Mouse (Mus musculus): ENCODE measurements at regions not wholly inside any gene's neighbourhood (a gene's known extent, or its start where the extent isn't known, plus 50 kb on each side); places are given as distances from the start of the nearest gene placed in this dataset.

- Histone ChIP-seq H3K36me3 (no peaks in the 10 kb centered on the region), H3K27ac (no peak overlapping the region), H3K9me3 (no peaks in the 10 kb centered on the region), H3K27me3 (ENCODE audit: insufficient read depth, poor library complexity, severe bottlenecking) (no peaks in the 10 kb centered on the region), H3K4me1 (replicated peaks) (0 out of 2 replicates have a peak, but pooled peaks cover 4% of the 10 kb centered on the region), H3K4me3 (no peak overlapping the region)
- DNase-seq (ENCODE audit: low spot score) = no peak
These were observed 301.2 kb upstream of the Chl1 start for GRCm38 (mm10) chr6:103209202-103209601.

GRCm38 (mm10) chr6:103213160-103213559 lies 297.2 kb upstream of the Chl1 start:
- Histone ChIP-seq H3K36me3 (no peaks in the 10 kb centered on the region), H3K4me1 (replicated peaks) (0 out of 2 replicates have a peak, but pooled peaks cover 4% of the 10 kb centered on the region), H3K4me3 (no peak overlapping the region), H3K27me3 (ENCODE audit: insufficient read depth, poor library complexity, severe bottlenecking) (no peaks in the 10 kb centered on the region), H3K27ac (no peak overlapping the region), H3K9me3 (no peaks in the 10 kb centered on the region)
- 63% methylated on average over 6 of the region's 6 CpGs for WGBS
- peak; percentile 38 for DNase-seq (ENCODE audit: low spot score)

DNA sequence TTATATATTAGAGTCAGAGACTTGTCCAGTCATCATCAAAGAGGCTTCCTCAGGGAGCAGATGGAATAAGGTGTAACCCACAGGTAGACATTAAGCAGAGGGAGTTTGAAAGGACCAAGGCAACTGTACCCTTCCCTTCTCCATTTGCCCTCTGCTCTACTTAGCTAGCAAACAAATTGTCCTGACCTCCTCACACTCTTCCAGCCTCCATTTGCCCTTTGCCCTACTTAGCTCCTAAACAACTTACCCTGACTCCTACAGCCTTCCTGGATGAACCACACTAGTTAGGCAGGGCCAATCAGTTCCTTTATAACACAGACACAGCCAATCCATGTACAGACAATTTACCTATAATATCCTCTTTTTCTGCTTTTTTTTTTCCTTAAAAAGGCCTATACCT lies 273.5 kb upstream of the Chl1 start:
- Histone ChIP-seq H3K36me3 (no peaks in the 10 kb centered on the region), H3K27ac (no peak overlapping the region), H3K27me3 (ENCODE audit: insufficient read depth, poor library complexity, severe bottlenecking) (no peaks in the 10 kb centered on the region), H3K4me3 (no peak overlapping the region), H3K4me1 (replicated peaks) (no peaks in the 10 kb centered on the region), H3K9me3 (no peaks in the 10 kb centered on the region)
- DNase-seq (ENCODE audit: low spot score) = no peak

DNA sequence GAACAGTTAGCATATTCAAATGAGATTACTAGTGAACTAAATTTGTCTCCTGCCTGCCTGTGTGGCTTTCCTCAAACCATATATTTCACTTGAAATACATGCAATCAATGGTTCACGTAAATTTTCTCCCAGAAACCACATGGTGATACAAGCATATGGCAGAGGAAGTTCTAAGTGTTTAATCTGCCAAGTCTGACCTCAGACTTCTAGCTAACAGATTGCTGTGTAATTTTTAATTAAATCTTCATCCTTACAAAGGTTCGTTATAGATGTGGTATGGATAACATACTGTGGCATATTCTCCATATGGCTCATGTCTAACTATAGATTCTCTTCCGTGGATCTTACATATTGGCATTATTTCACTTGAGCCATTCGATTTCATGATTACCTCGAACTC lies 241.4 kb upstream of the Chl1 start:
- Histone ChIP-seq H3K27ac (no peak overlapping the region), H3K27me3 (ENCODE audit: insufficient read depth, poor library complexity, severe bottlenecking) (no peaks in the 10 kb centered on the region), H3K36me3 (no peaks in the 10 kb centered on the region), H3K4me3 (no peak overlapping the region), H3K9me3 (no peaks in the 10 kb centered on the region), H3K4me1 (replicated peaks) (no peaks in the 10 kb centered on the region)
- WGBS = 88% methylated on average over 5 of the region's 5 CpGs
- DNase-seq (ENCODE audit: low spot score) = no peak

DNA sequence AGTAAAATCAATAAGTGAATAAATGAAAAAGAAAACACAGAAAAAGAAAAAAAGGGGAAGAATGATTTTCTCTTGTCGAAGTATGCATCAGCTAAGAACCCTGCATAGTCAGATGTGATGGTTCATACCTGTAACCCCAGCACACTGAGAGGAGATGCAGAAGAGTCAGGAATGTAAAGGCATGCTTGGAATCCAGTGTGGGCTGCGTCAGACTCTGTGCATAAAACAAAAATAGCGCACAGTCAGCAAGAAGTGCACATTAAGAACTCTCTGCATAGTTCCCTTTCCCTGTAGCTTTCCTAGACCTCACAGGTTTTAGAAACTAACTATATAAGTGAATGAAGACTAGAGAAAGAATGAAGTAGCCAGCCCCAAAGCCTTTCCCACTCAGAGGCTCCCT lies 238.2 kb upstream of the Chl1 start:
- Histone ChIP-seq H3K4me1 (replicated peaks) (no peaks in the 10 kb centered on the region), H3K4me3 (no peak overlapping the region), H3K27ac (no peak overlapping the region), H3K27me3 (ENCODE audit: insufficient read depth, poor library complexity, severe bottlenecking) (no peaks in the 10 kb centered on the region), H3K36me3 (no peaks in the 10 kb centered on the region), H3K9me3 (no peaks in the 10 kb centered on the region)
- 79% methylated on average over 3 of the region's 3 CpGs for whole genome bisulfite sequencing
- no peak for DNase-seq (ENCODE audit: low spot score)

- H3K27me3 ChIP-seq (ENCODE audit: insufficient read depth, poor library complexity, severe bottlenecking) = no peaks in the 10 kb centered on the region
- no peak overlapping the region for H3K4me3 ChIP-seq
- WGBS = 65% methylated on average over 4 of the region's 4 CpGs
- no peak for DNase-seq (ENCODE audit: low spot score)
- H3K36me3 ChIP-seq = no peaks in the 10 kb centered on the region
- H3K9me3 ChIP-seq = no peaks in the 10 kb centered on the region
- H3K27ac ChIP-seq = no peak overlapping the region
- no peaks in the 10 kb centered on the region for H3K4me1 ChIP-seq (replicated peaks)
These were observed 235.3 kb upstream of the Chl1 start for GRCm38 (mm10) chr6:103275071-103275470.

GRCm38 (mm10) chr6:103275476-103275875 lies 234.9 kb upstream of the Chl1 start:
- H3K4me1 ChIP-seq (replicated peaks) = no peaks in the 10 kb centered on the region
- no peaks in the 10 kb centered on the region for H3K36me3 ChIP-seq
- no peak overlapping the region for H3K27ac ChIP-seq
- H3K27me3 ChIP-seq (ENCODE audit: insufficient read depth, poor library complexity, severe bottlenecking) = no peaks in the 10 kb centered on the region
- DNase-seq (ENCODE audit: low spot score) = no peak
- no peak overlapping the region for H3K4me3 ChIP-seq
- H3K9me3 ChIP-seq = no peaks in the 10 kb centered on the region
- 29% methylated on average over 2 of the region's 2 CpGs for WGBS

DNA sequence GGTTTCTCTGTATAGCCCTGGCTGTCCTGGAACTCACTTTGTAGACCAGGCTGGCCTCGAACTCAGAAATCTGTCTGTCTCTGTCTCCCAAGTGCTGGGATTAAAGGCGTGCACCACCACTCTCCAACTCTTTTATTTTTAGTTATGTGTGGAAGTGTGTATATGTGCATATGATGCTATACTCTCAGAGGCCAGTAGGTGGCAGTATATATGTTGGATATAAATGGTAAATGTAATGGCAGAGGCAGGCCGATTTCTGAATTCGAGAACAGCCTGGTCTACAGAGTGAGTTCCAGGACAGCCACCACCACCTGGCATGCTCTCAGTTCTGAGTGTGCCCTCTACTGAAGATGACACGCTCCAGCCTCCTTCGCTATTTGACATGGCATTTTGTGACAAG lies 214.4 kb upstream of the Chl1 start:
- 83% methylated on average over 6 of the region's 6 CpGs for WGBS

DNA sequence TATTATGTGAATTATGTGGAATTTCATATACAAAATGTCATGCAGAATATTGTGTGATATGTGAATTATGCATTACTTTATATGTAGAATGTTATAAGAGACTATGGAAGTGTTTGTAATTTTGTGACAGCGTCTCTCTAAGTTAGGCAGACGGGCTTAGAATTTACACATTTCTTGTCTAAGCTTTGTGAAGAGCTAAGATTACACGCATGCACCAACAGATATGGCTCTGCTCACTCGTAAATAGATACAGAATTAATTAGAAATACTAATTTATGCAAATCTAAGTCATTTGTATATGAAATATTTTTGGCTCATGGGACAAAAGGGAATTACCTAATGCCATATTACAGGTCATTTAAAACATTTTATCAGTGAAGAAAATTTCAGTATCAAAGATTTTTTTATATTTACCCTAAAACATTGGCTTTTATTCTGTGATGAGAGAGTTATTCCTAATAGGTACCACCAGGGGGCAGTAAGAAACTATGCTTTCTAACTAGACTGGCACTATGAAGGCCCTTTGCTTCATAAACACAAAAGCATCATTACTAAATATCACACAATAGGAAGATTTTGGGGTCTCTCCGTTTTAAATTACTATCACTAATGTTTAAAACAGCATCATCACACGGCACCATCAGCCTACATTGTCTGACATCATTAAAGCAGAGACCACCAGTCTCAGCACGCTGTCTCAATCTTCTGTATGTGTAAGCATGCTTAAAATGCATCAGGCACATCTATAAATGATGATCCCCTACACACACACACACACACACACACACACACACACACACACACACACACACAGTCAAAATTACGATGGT lies 203.8 kb upstream of the Chl1 start:
- Histone ChIP-seq H3K36me3 (no peaks in the 10 kb centered on the region), H3K4me1 (replicated peaks) (no peaks in the 10 kb centered on the region; the same call in 1 of the 2 replicates), H3K9me3 (no peaks in the 10 kb centered on the region), H3K27ac (peak overlapping the region; percentile 18; the same call in 1 of the 2 replicates), H3K27me3 (ENCODE audit: insufficient read depth, poor library complexity, severe bottlenecking) (no peaks in the 10 kb centered on the region), H3K4me3 (no peak overlapping the region)
- no peak for DNase-seq (ENCODE audit: low spot score)
- WGBS = 51% methylated on average over 8 of the region's 8 CpGs

More for the DNA sequence above, 214.4 kb upstream of the Chl1 start:
- DNase-seq (ENCODE audit: low spot score) = no peak
- no peak overlapping the region for H3K4me3 ChIP-seq
- no peaks in the 10 kb centered on the region for H3K4me1 ChIP-seq (replicated peaks)
- no peaks in the 10 kb centered on the region for H3K9me3 ChIP-seq
- H3K27ac ChIP-seq = no peak overlapping the region
- no peaks in the 10 kb centered on the region for H3K27me3 ChIP-seq (ENCODE audit: insufficient read depth, poor library complexity, severe bottlenecking)
- H3K36me3 ChIP-seq = no peaks in the 10 kb centered on the region

- Histone ChIP-seq H3K36me3 (no peaks in the 10 kb centered on the region), H3K27me3 (ENCODE audit: insufficient read depth, poor library complexity, severe bottlenecking) (no peaks in the 10 kb centered on the region), H3K9me3 (no peaks in the 10 kb centered on the region), H3K27ac (peak overlapping the region; percentile 18; the same call in 1 of the 2 replicates), H3K4me3 (no peak overlapping the region), H3K4me1 (replicated peaks) (peaks cover 5% of the 10 kb centered on the region)
- no peak for DNase-seq (ENCODE audit: low spot score)
- 22% methylated on average over 3 of the region's 3 CpGs for WGBS
These were observed 203.2 kb upstream of the Chl1 start for GRCm38 (mm10) chr6:103307250-103307580.

DNA sequence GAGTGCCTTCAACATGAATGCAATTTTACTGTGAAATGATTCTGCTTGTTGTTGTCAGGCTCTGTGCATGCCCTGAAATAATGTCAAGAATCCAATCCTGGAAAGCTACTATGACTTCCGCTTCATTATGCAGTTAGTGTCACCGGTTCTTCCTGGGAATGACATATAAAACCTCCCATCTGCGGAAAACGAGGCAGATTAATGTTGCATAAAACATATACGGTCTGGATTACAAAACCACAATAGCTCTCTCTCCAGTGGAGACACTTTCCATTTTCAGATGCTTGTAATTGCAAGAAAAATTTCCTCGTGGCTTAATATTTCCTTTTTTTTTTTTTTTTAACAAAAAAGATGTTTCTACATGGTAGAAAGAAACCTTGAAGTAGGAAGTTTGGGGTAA lies 198.2 kb upstream of the Chl1 start:
- Histone ChIP-seq H3K36me3 (no peaks in the 10 kb centered on the region), H3K27me3 (ENCODE audit: insufficient read depth, poor library complexity, severe bottlenecking) (no peaks in the 10 kb centered on the region), H3K27ac (no peak overlapping the region), H3K4me1 (replicated peaks) (peaks cover 13% of the 10 kb centered on the region), H3K4me3 (no peak overlapping the region), H3K9me3 (no peaks in the 10 kb centered on the region)
- no peak for DNase-seq (ENCODE audit: low spot score)
- 82% methylated on average over 6 of the region's 6 CpGs for WGBS

GRCm38 (mm10) chr6:103312935-103313334 lies 197.5 kb upstream of the Chl1 start:
- H3K4me1 ChIP-seq (replicated peaks) = peaks cover 21% of the 10 kb centered on the region; the same call in 1 of the 2 replicates
- no peaks in the 10 kb centered on the region for H3K9me3 ChIP-seq
- H3K27me3 ChIP-seq (ENCODE audit: insufficient read depth, poor library complexity, severe bottlenecking) = no peaks in the 10 kb centered on the region
- no peaks in the 10 kb centered on the region for H3K36me3 ChIP-seq
- H3K4me3 ChIP-seq = no peak overlapping the region
- no peak overlapping the region for H3K27ac ChIP-seq
- DNase-seq (ENCODE audit: low spot score) = no peak
- 58% methylated on average over 5 of the region's 5 CpGs for WGBS

- Histone ChIP-seq H3K4me1 (replicated peaks) (peaks cover 16% of the 10 kb centered on the region; the same call in 1 of the 2 replicates), H3K4me3 (no peak overlapping the region), H3K9me3 (no peaks in the 10 kb centered on the region), H3K36me3 (no peaks in the 10 kb centered on the region), H3K27ac (0 out of 2 replicates have a peak overlapping the region, but pooled peaks have one; percentile 12), H3K27me3 (ENCODE audit: insufficient read depth, poor library complexity, severe bottlenecking) (no peaks in the 10 kb centered on the region)
- 12% methylated on average over 6 of the region's 6 CpGs for WGBS
- peak; percentile 12 for DNase-seq (ENCODE audit: low spot score)
These were observed 192.3 kb upstream of the Chl1 start for GRCm38 (mm10) chr6:103318081-103318480.
